Mouse (Mus musculus): ENCODE data around the gene Ivd. TPM values are rescaled to one million over a fixed set of nuclear protein-coding genes. Genes with fewer than 3 reads are reported as not detected.

Gene Ivd
- polyA plus RNA-seq, 1 experiment: 28.7 TPM

DNA sequence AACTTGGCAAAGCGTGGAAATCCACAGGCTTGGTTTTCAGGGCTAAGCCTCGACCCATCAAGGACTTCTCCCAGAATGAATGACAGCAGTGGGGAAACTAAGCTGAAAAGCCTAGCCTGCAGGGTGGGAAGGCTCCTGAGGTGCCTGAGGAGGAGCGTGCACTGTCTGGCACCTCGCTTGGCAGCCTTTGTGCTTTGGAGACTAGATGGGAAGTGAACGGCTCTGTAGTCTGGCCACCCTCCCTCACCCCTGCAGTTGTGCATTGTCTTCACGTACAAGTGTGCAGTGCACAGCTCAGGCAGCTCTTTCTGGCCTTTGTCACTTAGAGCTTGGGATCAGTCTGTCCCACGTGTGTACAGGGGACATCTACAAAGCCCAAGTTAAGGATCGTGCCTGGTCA, 52.9 kb downstream of the Ivd start:
- Histone ChIP-seq H3K4me3 (ENCODE audit: low read depth, low read length) (no peak overlapping the region), H3K4me1 (ENCODE audit: control insufficient read depth, insufficient read depth, low read length) (peaks cover 4% of the 10 kb centered on the region), H3K9ac (ENCODE audit: low read depth, poor library complexity, severe bottlenecking) (no peak overlapping the region), H3K9me3 (replicated peaks; ENCODE audit: control insufficient read depth, insufficient read depth, low read length, poor library complexity, severe bottlenecking) (no peaks in the 10 kb centered on the region), H3K27me3 (ENCODE audit: control insufficient read depth, insufficient read depth, low read length, poor library complexity, severe bottlenecking) (no peaks in the 10 kb centered on the region), H3K27ac (ENCODE audit: insufficient read depth, low read length) (no peak overlapping the region), H3K36me3 (ENCODE audit: control insufficient read depth, insufficient read depth, low read length, poor library complexity, severe bottlenecking) (no peaks in the 10 kb centered on the region)
- TF ChIP-seq POLR2A (IDR thresholded peaks at IDR 0.05; ENCODE audit: insufficient read depth, low read length) (no peak), CTCF (IDR thresholded peaks at IDR 0.05; ENCODE audit: low read depth, low read length) (no peak), EP300 (IDR thresholded peaks at IDR 0.05; ENCODE audit: insufficient read depth, low read depth, low read length) (no peak)

DNA sequence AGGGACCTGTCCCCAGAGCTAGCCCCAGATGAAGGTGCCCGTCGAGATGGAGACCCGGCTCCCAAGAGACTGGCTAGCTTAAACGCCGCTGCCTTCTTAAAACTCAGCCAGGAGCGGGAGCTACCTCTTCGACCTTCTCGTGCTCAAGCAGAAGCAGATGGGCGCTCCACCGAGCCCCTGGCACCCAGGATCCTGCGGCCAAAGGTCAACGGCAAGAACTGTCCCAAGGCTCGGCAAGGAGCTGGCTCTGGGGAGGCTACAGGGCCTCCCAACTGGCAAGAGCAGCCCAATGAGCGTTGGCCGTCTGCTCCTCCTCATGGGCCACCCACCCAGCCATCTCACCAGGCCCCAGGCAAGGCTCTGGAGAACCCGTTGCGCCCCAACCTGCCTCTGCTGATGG, 54.7 kb downstream of the Ivd start:
- Histone ChIP-seq H3K4me3 (ENCODE audit: low read depth, low read length) (no peak overlapping the region), H3K4me1 (ENCODE audit: control insufficient read depth, insufficient read depth, low read length) (no peaks in the 10 kb centered on the region), H3K9me3 (replicated peaks; ENCODE audit: control insufficient read depth, insufficient read depth, low read length, poor library complexity, severe bottlenecking) (no peaks in the 10 kb centered on the region), H3K9ac (ENCODE audit: low read depth, poor library complexity, severe bottlenecking) (peak overlapping the region; percentile 28; the same call in 1 of the 2 replicates), H3K27ac (ENCODE audit: insufficient read depth, low read length) (no peak overlapping the region), H3K27me3 (ENCODE audit: control insufficient read depth, insufficient read depth, low read length, poor library complexity, severe bottlenecking) (no peaks in the 10 kb centered on the region), H3K36me3 (ENCODE audit: control insufficient read depth, insufficient read depth, low read length, poor library complexity, severe bottlenecking) (no peaks in the 10 kb centered on the region; the same call in 1 of the 2 replicates)
- TF ChIP-seq EP300 (IDR thresholded peaks at IDR 0.05; ENCODE audit: insufficient read depth, low read depth, low read length): no peak
- no peak for TF ChIP-seq CTCF (IDR thresholded peaks at IDR 0.05; ENCODE audit: low read depth, low read length)
- TF ChIP-seq POLR2A (IDR thresholded peaks at IDR 0.05; ENCODE audit: insufficient read depth, low read length): no peak

DNA sequence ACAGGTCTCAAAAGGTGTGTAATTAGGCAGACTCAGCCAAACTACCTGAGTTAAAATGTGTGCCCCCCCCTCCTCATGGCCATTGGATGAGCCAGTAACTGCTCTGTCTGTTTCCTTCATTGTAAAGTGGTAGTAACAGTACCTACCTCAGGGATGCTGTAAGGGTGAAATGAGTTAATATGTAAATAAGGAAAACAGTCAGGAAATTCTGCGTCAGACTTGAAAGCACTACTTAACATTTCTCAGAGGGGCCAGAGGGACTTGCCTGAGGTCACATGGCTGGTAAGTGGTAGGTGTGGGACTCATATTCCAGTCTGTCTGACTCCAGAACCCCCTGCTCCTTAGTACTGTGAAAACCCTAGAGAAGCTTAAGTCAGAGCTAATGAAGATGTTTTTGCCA, 56.8 kb downstream of the Ivd start:
- Histone ChIP-seq H3K4me3 (ENCODE audit: low read depth, low read length) (no peak overlapping the region), H3K9me3 (replicated peaks; ENCODE audit: control insufficient read depth, insufficient read depth, low read length, poor library complexity, severe bottlenecking) (no peaks in the 10 kb centered on the region), H3K9ac (ENCODE audit: low read depth, poor library complexity, severe bottlenecking) (no peak overlapping the region), H3K27me3 (ENCODE audit: control insufficient read depth, insufficient read depth, low read length, poor library complexity, severe bottlenecking) (no peaks in the 10 kb centered on the region), H3K4me1 (ENCODE audit: control insufficient read depth, insufficient read depth, low read length) (no peaks in the 10 kb centered on the region), H3K36me3 (ENCODE audit: control insufficient read depth, insufficient read depth, low read length, poor library complexity, severe bottlenecking) (no peaks in the 10 kb centered on the region; the same call in 1 of the 2 replicates), H3K27ac (ENCODE audit: insufficient read depth, low read length) (no peak overlapping the region)
- TF ChIP-seq CTCF (IDR thresholded peaks at IDR 0.05; ENCODE audit: low read depth, low read length) (no peak), POLR2A (IDR thresholded peaks at IDR 0.05; ENCODE audit: insufficient read depth, low read length) (no peak), EP300 (IDR thresholded peaks at IDR 0.05; ENCODE audit: insufficient read depth, low read depth, low read length) (no peak)

DNA sequence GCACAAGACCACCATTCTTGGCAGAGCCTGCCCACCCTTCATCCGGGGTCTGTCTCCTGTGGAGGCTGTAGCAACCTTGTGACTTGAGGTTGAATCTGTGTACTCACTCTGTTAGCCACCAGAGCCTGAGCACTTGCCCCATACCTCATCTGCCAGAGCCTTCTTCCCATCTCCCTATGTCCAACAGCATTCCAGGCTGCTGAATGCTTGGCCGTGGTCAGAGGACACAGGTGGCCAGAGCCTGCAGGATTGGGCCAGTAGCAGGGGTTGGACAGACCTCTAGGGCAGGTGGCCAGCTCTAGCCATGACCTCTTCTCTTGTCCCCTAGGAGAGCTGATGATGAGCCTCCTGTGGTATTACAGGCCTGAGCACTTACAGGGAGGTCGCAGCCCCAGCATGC, 58.7 kb downstream of the Ivd start:
- Histone ChIP-seq H3K4me3 (ENCODE audit: low read depth, low read length) (no peak overlapping the region), H3K27ac (ENCODE audit: insufficient read depth, low read length) (no peak overlapping the region), H3K36me3 (ENCODE audit: control insufficient read depth, insufficient read depth, low read length, poor library complexity, severe bottlenecking) (no peaks in the 10 kb centered on the region; the same call in 1 of the 2 replicates), H3K9me3 (replicated peaks; ENCODE audit: control insufficient read depth, insufficient read depth, low read length, poor library complexity, severe bottlenecking) (no peaks in the 10 kb centered on the region), H3K27me3 (ENCODE audit: control insufficient read depth, insufficient read depth, low read length, poor library complexity, severe bottlenecking) (no peaks in the 10 kb centered on the region), H3K9ac (ENCODE audit: low read depth, poor library complexity, severe bottlenecking) (no peak overlapping the region), H3K4me1 (ENCODE audit: control insufficient read depth, insufficient read depth, low read length) (no peaks in the 10 kb centered on the region)
- TF ChIP-seq CTCF (IDR thresholded peaks at IDR 0.05; ENCODE audit: low read depth, low read length): no peak
- no peak for TF ChIP-seq EP300 (IDR thresholded peaks at IDR 0.05; ENCODE audit: insufficient read depth, low read depth, low read length)
- no peak for TF ChIP-seq POLR2A (IDR thresholded peaks at IDR 0.05; ENCODE audit: insufficient read depth, low read length)

DNA sequence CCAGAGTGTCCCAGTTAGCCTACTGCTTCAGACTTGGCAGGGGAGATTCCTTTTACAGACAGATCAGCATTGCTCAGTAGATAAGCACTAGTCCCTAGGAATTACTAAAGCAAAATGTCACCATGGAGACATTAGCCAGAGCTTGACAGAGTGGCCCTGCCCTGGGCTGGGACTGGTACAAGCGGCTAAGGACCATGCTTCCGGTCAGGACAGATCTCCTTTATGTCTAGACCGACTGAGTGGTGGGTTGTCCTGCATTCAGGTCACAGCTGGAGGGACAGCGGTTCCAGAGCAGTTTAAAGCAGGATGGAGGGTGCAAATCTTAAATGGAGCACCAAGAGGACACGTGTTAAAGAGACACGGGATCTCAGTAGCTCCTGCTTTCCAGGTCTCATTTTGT, 64.2 kb downstream of the Ivd start:
- H3K4me1 ChIP-seq (ENCODE audit: control insufficient read depth, insufficient read depth, low read length): no peaks in the 10 kb centered on the region
- no peak overlapping the region for H3K27ac ChIP-seq (ENCODE audit: insufficient read depth, low read length)
- no peak for TF ChIP-seq CTCF (IDR thresholded peaks at IDR 0.05; ENCODE audit: low read depth, low read length)
- TF ChIP-seq EP300 (IDR thresholded peaks at IDR 0.05; ENCODE audit: insufficient read depth, low read depth, low read length): no peak
- TF ChIP-seq POLR2A (IDR thresholded peaks at IDR 0.05; ENCODE audit: insufficient read depth, low read length): no peak
- no peaks in the 10 kb centered on the region; the same call in 1 of the 2 replicates for H3K36me3 ChIP-seq (ENCODE audit: control insufficient read depth, insufficient read depth, low read length, poor library complexity, severe bottlenecking)
- no peak overlapping the region for H3K9ac ChIP-seq (ENCODE audit: low read depth, poor library complexity, severe bottlenecking)
- peak overlapping the region; percentile 34 for H3K4me3 ChIP-seq (ENCODE audit: low read depth, low read length)
- H3K27me3 ChIP-seq (ENCODE audit: control insufficient read depth, insufficient read depth, low read length, poor library complexity, severe bottlenecking): no peaks in the 10 kb centered on the region
- no peaks in the 10 kb centered on the region for H3K9me3 ChIP-seq (replicated peaks; ENCODE audit: control insufficient read depth, insufficient read depth, low read length, poor library complexity, severe bottlenecking)

DNA sequence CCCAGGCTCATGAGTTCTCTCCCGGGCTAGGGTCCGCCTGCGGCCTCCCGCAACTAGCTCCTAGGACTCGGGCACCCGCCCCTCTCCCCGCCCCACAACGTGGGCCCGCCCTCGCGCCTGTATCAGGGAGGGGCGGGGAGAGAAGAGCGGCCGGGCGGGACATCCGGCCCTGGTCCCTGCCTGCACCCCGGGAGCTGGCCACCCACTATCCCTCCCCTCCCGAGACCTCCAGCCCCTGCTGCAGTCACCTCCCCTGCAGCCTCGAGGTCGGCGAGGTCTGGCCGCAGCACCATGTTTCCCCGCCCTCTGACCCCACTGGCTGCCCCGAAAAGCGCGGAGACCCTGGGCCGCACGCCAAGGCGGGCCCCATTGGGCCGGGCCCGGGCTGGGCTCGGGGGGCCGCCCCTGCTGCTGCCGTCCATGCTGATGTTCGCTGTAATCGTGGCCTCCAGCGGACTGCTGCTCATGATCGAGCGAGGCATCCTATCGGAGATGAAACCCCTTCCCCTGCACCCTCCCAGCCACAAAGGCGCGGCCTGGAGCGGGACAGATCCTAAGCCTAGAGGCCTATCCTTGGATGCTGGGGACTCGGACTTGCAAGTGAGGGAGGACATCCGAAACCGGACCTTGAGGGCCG, 64.7 kb downstream of the Ivd start, which contains the start of gene Chst14:
TSS of gene Chst14 (plus strand) at position 136 of the 637 bp plus-strand sequence.
- no peaks in the 10 kb centered on the region; the same call in 1 of the 2 replicates for H3K36me3 ChIP-seq (ENCODE audit: control insufficient read depth, insufficient read depth, low read length, poor library complexity, severe bottlenecking)
- TF ChIP-seq POLR2A (IDR thresholded peaks at IDR 0.05; ENCODE audit: insufficient read depth, low read length) (peak; percentile 15), CTCF (IDR thresholded peaks at IDR 0.05; ENCODE audit: low read depth, low read length) (no peak), EP300 (IDR thresholded peaks at IDR 0.05; ENCODE audit: insufficient read depth, low read depth, low read length) (no peak)
- no peak within 1 kb of the TSS for H3K27ac ChIP-seq (ENCODE audit: insufficient read depth, low read length)
- peak within 1 kb of the TSS; percentile 62 for H3K9ac ChIP-seq (ENCODE audit: low read depth, poor library complexity, severe bottlenecking)
- no peaks in the 10 kb centered on the region for H3K27me3 ChIP-seq (ENCODE audit: control insufficient read depth, insufficient read depth, low read length, poor library complexity, severe bottlenecking)
- no peaks in the 10 kb centered on the region for H3K4me1 ChIP-seq (ENCODE audit: control insufficient read depth, insufficient read depth, low read length)
- no peaks in the 10 kb centered on the region for H3K9me3 ChIP-seq (replicated peaks; ENCODE audit: control insufficient read depth, insufficient read depth, low read length, poor library complexity, severe bottlenecking)
- H3K4me3 ChIP-seq (ENCODE audit: low read depth, low read length): peak within 1 kb of the TSS; percentile 72
